8 mouse cellular contexts compared by ENCODE assay signal in the genomic region with DNA sequence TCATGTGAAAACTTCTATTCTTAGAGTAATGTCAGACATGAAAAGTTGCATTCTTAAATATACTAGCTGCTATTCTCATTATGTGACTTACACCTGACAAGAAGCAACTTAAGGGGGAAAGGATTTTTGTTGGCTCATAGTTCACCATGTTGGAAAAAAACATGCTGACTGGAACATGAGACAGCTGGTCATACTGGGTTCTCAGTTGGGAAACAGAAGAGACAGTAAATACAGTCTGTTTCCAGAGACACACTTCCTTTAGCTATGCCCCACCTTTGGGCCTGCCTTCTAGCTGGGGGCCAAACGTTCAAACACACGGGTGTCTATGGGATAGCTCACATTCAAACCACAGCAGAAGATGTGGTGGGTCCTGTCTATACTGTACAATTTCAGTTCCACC. TPM values are rescaled to one million over a fixed set of nuclear protein-coding genes. Genes with fewer than 3 reads are reported as not detected.
A peak's percentile ranks its signal among the peaks of the same experiment; 100 is the strongest.
DNase-seq lines count a peak whose midpoint lies in the region; ATAC-seq and TF ChIP-seq lines count a peak whose summit lies in the region.
"Had no signal": no experiment of that assay in that cellular context is flagged by ENCODE, and none has a peak within 500 bp of the region (broad histone marks: within the 10 kb centered on the region; RNA-seq: fewer than 3 reads in every experiment).

No protein-coding gene starts in this region.

- WGBS in midbrain, embryonic 10.5 days: 78% methylated on average over 2 of the region's 2 CpGs
- 53% methylated on average over 2 of the region's 2 CpGs for WGBS in midbrain, postnatal 0 days
- WGBS in forebrain, embryonic 14.5 days: 20% methylated on average over 2 of the region's 2 CpGs
- 98% methylated on average over 2 of the region's 2 CpGs for WGBS in limb, embryonic 10.5 days

- ATAC-seq in midbrain, postnatal 0 days (ENCODE audit: low FRiP score): no peak
- no peak for ATAC-seq in forebrain, embryonic 14.5 days

- H3K4me3 ChIP-seq in midbrain, embryonic 10.5 days: no peak overlapping the region
- no peak overlapping the region for H3K4me3 ChIP-seq in midbrain, postnatal 0 days (ENCODE audit: low read depth, low read length)
- no peak overlapping the region for H3K4me3 ChIP-seq in forebrain, embryonic 14.5 days (ENCODE audit: low read depth, low read length)
- H3K4me3 ChIP-seq in limb, embryonic 10.5 days: no peak overlapping the region

- no peaks in the 10 kb centered on the region for H3K9me3 ChIP-seq in midbrain, embryonic 10.5 days (replicated peaks)
- H3K9me3 ChIP-seq in midbrain, postnatal 0 days (ENCODE audit: low read length): no peaks in the 10 kb centered on the region
- no peaks in the 10 kb centered on the region for H3K9me3 ChIP-seq in forebrain, embryonic 14.5 days (replicated peaks; ENCODE audit: control insufficient read depth, low read length)
- H3K9me3 ChIP-seq in limb, embryonic 10.5 days (replicated peaks): no peaks in the 10 kb centered on the region

- no peak overlapping the region for H3K9ac ChIP-seq in midbrain, postnatal 0 days (replicated peaks; ENCODE audit: low read length, poor library complexity, severe bottlenecking)
- H3K9ac ChIP-seq in forebrain, embryonic 14.5 days (ENCODE audit: low read length): peak overlapping the region; percentile 32; the same call in 1 of the 2 replicates

- DNase-seq in midbrain, embryonic 10.5 days (ENCODE audit: low spot score): no peak
- DNase-seq in midbrain, postnatal 0 days (ENCODE audit: low spot score): no peak
- DNase-seq in forebrain, embryonic 14.5 days (ENCODE audit: low spot score): peak; percentile 47
- DNase-seq in limb, embryonic 10.5 days (ENCODE audit: low spot score): peak; percentile 21
- DNase-seq in MN1 (ENCODE audit: low spot score): no peak
- no peak for DNase-seq in ovary, adult 18-20 months (ENCODE audit: low spot score)
- no peak for DNase-seq in gastrocnemius, postnatal 25 days
- DNase-seq: thymus, adult 18-20 months had no signal

- peaks cover 5% of the 10 kb centered on the region for H3K36me3 ChIP-seq in midbrain, embryonic 10.5 days
- H3K36me3 ChIP-seq in midbrain, postnatal 0 days (ENCODE audit: insufficient read depth, low read length): no peaks in the 10 kb centered on the region
- H3K36me3 ChIP-seq in forebrain, embryonic 14.5 days (ENCODE audit: control insufficient read depth, insufficient read depth, low read length): 0 out of 2 replicates have a peak, but pooled peaks cover 3% of the 10 kb centered on the region
- H3K36me3 ChIP-seq in limb, embryonic 10.5 days: no peaks in the 10 kb centered on the region

- peak overlapping the region; percentile 88 for H3K27ac ChIP-seq in midbrain, embryonic 10.5 days (replicated peaks)
- no peak overlapping the region for H3K27ac ChIP-seq in midbrain, postnatal 0 days (ENCODE audit: low read depth, low read length)
- peak overlapping the region; percentile 91 for H3K27ac ChIP-seq in forebrain, embryonic 14.5 days (ENCODE audit: low read depth, low read length)
- H3K27ac ChIP-seq in limb, embryonic 10.5 days: peak overlapping the region; percentile 77

- peaks cover 65% of the 10 kb centered on the region for H3K4me1 ChIP-seq in midbrain, embryonic 10.5 days
- H3K4me1 ChIP-seq in midbrain, postnatal 0 days (ENCODE audit: insufficient read depth, low read length): peaks cover 19% of the 10 kb centered on the region
- H3K4me1 ChIP-seq in forebrain, embryonic 14.5 days (ENCODE audit: control insufficient read depth, insufficient read depth, low read length): peaks cover 74% of the 10 kb centered on the region
- H3K4me1 ChIP-seq in limb, embryonic 10.5 days: peaks cover 32% of the 10 kb centered on the region

- no peak overlapping the region for H3K4me2 ChIP-seq in midbrain, postnatal 0 days (ENCODE audit: low read depth, low read length, poor library complexity, severe bottlenecking)
- H3K4me2 ChIP-seq in forebrain, embryonic 14.5 days (ENCODE audit: low read length): peak overlapping the region; percentile 19

- no peak for TF ChIP-seq CTCF in midbrain, postnatal 0 days (IDR thresholded peaks at IDR 0.05)

- no peaks in the 10 kb centered on the region for H3K27me3 ChIP-seq in midbrain, embryonic 10.5 days (ENCODE audit: low read depth, poor library complexity, severe bottlenecking)
- H3K27me3 ChIP-seq in midbrain, postnatal 0 days (ENCODE audit: insufficient read depth, low read length): no peaks in the 10 kb centered on the region
- no peaks in the 10 kb centered on the region for H3K27me3 ChIP-seq in forebrain, embryonic 14.5 days (replicated peaks; ENCODE audit: control insufficient read depth, insufficient read depth, low read length)
- no peaks in the 10 kb centered on the region for H3K27me3 ChIP-seq in limb, embryonic 10.5 days (ENCODE audit: low read depth, poor library complexity, severe bottlenecking)

RNA-seq across cellular contexts. Expression of a gene that starts 12.7 kb away (rescaled TPM):
- 47.7 and 66.6 TPM in 2 replicates for polyA plus RNA-seq in midbrain, embryonic 10.5 days (2016; fragmentation: Nextera tagmentation; extraction: Ambion mirVana)
- 127 and 136 TPM in 2 replicates for total RNA-seq in midbrain, postnatal 0 days (2014; rRNA removed)
- polyA plus RNA-seq in midbrain, postnatal 0 days (2015; fragmentation: Nextera tagmentation; extraction: Ambion mirVana): 96.8 and 113 TPM in 2 replicates
- 125 and 134 TPM in 2 replicates for polyA plus RNA-seq in forebrain, embryonic 14.5 days (2014; fragmentation: Nextera tagmentation; extraction: Ambion mirVana)
- polyA plus RNA-seq in limb, embryonic 10.5 days (2016; fragmentation: Nextera tagmentation; extraction: Ambion mirVana): 2.6 and 7.8 TPM in 2 replicates
- 1 to 10 TPM; 3.3 to 4.2 TPM for total RNA-seq in gastrocnemius, postnatal 25 days (2021)

RNA-seq across cellular contexts. Expression of a gene that starts 41.3 kb away (rescaled TPM):
- 16.2 and 16.5 TPM in 2 replicates for polyA plus RNA-seq in midbrain, embryonic 10.5 days (2016; fragmentation: Nextera tagmentation; extraction: Ambion mirVana)
- 14.9 and 17.0 TPM in 2 replicates for total RNA-seq in midbrain, postnatal 0 days (2014; rRNA removed)
- 4.8 and 5.2 TPM in 2 replicates for polyA plus RNA-seq in midbrain, postnatal 0 days (2015; fragmentation: Nextera tagmentation; extraction: Ambion mirVana)
- 11.8 and 13.0 TPM in 2 replicates for polyA plus RNA-seq in forebrain, embryonic 14.5 days (2014; fragmentation: Nextera tagmentation; extraction: Ambion mirVana)
- 17.1 and 21.8 TPM in 2 replicates for polyA plus RNA-seq in limb, embryonic 10.5 days (2016; fragmentation: Nextera tagmentation; extraction: Ambion mirVana)
- 1 to 10 TPM; 3.8 to 4.0 TPM for total RNA-seq in gastrocnemius, postnatal 25 days (2021)

RNA-seq across cellular contexts. Expression of a gene that starts 43.5 kb away (rescaled TPM):
- 13.0 and 14.2 TPM in 2 replicates for polyA plus RNA-seq in midbrain, embryonic 10.5 days (2016; fragmentation: Nextera tagmentation; extraction: Ambion mirVana)
- total RNA-seq in midbrain, postnatal 0 days (2014; rRNA removed): 5.6 and 8.2 TPM in 2 replicates
- polyA plus RNA-seq in midbrain, postnatal 0 days (2015; fragmentation: Nextera tagmentation; extraction: Ambion mirVana): 5.4 and 6.4 TPM in 2 replicates
- polyA plus RNA-seq in forebrain, embryonic 14.5 days (2014; fragmentation: Nextera tagmentation; extraction: Ambion mirVana): 9.0 and 10.7 TPM in 2 replicates
- 8.7 and 14.2 TPM in 2 replicates for polyA plus RNA-seq in limb, embryonic 10.5 days (2016; fragmentation: Nextera tagmentation; extraction: Ambion mirVana)
- 1 to 10 TPM; 7.6 to 8.4 TPM for total RNA-seq in gastrocnemius, postnatal 25 days (2021)

Comparison
In these comparisons a context has a peak if more than half of its experiments do, and no peak if none do; other contexts are left out.
1. DNase-seq: peak in forebrain, embryonic 14.5 days (single experiment) and limb, embryonic 10.5 days (single experiment); none in midbrain, embryonic 10.5 days (single experiment), midbrain, postnatal 0 days (single experiment), MN1 (single experiment), ovary, adult 18-20 months (single experiment) and gastrocnemius, postnatal 25 days (single experiment).